Mouse (Mus musculus) hindbrain, embryonic 10.5 days (tissue): ENCODE measurements around the gene Psmd11. TPM values are rescaled to one million over a fixed set of nuclear protein-coding genes. Genes with fewer than 3 reads are reported as not detected.

Experiments used
- DNase-seq: peaks from one replicate; pipeline ENCODE4 v3.0.0-alpha.2; 2017; ENCODE audit warnings: low spot score
- H3K27ac ChIP-seq: fragments of 300-500 bp; sonication (generic); 2 replicates; pipeline ENCODE4 v1.5.1; 2016; ENCODE audit warnings: mild to moderate bottlenecking, moderate library complexity
- H3K27me3 ChIP-seq: fragments of 300-500 bp; sonication (generic); 2 replicates; pipeline ENCODE4 v1.6.1; 2016; ENCODE audit warnings: mild to moderate bottlenecking; ENCODE audit not compliant: poor library complexity, insufficient read depth, severe bottlenecking
- H3K36me3 ChIP-seq: fragments of 300-500 bp; sonication (generic); 2 replicates; pipeline ENCODE4 v1.6.1; 2016; ENCODE audit warnings: mild to moderate bottlenecking, moderate library complexity
- H3K4me1 ChIP-seq: fragments of 300-500 bp; sonication (generic); replicated peaks from 2 replicates; pipeline ENCODE4 v1.6.1; 2016; ENCODE audit warnings: mild to moderate bottlenecking
- H3K4me3 ChIP-seq: fragments of 300-500 bp; sonication (generic); 2 replicates; pipeline ENCODE4 v1.5.1; 2016; ENCODE audit warnings: mild to moderate bottlenecking, moderate library complexity
- H3K9me3 ChIP-seq: fragments of 300-500 bp; sonication (generic); 2 replicates; pipeline ENCODE4 v1.6.1; 2016; ENCODE audit warnings: mild to moderate bottlenecking, moderate library complexity
- WGBS: fragments of 180-500 bp; shearing (Covaris S2); methylation state at CpG from one replicate; pipeline ENCODE4 v1.1.7; 2016; 5-methylcytosine and 5-hydroxymethylcytosine counted together
- polyA plus RNA-seq: library from polyadenylated mRNA; unstranded; fragments of >200 nt; fragmentation: Nextera tagmentation; extraction: Ambion mirVana; gene quantifications from 2 replicates; pipeline ENCODE4 v1.2.1, GENCODE M21; 2016

Psmd11 gene
- polyA plus RNA-seq, 1 experiment from 2014 or later, result 344 TPM

GRCm38 (mm10) chr11:80489882-80490196 lies 61.4 kb downstream of the Psmd11 start:
- DNase-seq, result no peak
- 51% methylated on average over 5 of the region's 5 CpGs for WGBS
- Histone ChIP-seq H3K4me3 (no peak overlapping the region), H3K36me3 (no peaks in the 10 kb centered on the region), H3K27ac (peak overlapping the region; percentile 71), H3K27me3 (peaks cover 8% of the 10 kb centered on the region; the same call in 1 of the 2 replicates), H3K9me3 (no peaks in the 10 kb centered on the region), H3K4me1 (peaks cover 54% of the 10 kb centered on the region)

GRCm38 (mm10) chr11:80490831-80491230 lies 62.4 kb downstream of the Psmd11 start:
- no peak for DNase-seq
- no peaks in the 10 kb centered on the region for H3K36me3 ChIP-seq
- H3K4me1 ChIP-seq, result peaks cover 47% of the 10 kb centered on the region
- H3K27ac ChIP-seq, result 0 out of 2 replicates have a peak overlapping the region, but pooled peaks have one; percentile 42
- 69% methylated on average over 10 of the region's 10 CpGs for WGBS
- H3K27me3 ChIP-seq, result peaks cover 3% of the 10 kb centered on the region; the same call in 1 of the 2 replicates
- H3K9me3 ChIP-seq, result no peaks in the 10 kb centered on the region
- H3K4me3 ChIP-seq, result no peak overlapping the region

- Histone ChIP-seq H3K9me3 (no peaks in the 10 kb centered on the region), H3K27ac (no peak overlapping the region), H3K4me1 (peaks cover 32% of the 10 kb centered on the region), H3K27me3 (peaks cover 3% of the 10 kb centered on the region; the same call in 1 of the 2 replicates), H3K36me3 (no peaks in the 10 kb centered on the region), H3K4me3 (no peak overlapping the region)
- DNase-seq, result no peak
- WGBS, result 96% methylated on average over 5 of the region's 5 CpGs
Measured at GRCm38 (mm10) chr11:80493186-80493585, 64.8 kb downstream of the Psmd11 start.

- Histone ChIP-seq H3K27ac (no peak overlapping the region), H3K4me3 (no peak overlapping the region), H3K36me3 (no peaks in the 10 kb centered on the region), H3K4me1 (peaks cover 32% of the 10 kb centered on the region), H3K9me3 (no peaks in the 10 kb centered on the region), H3K27me3 (no peaks in the 10 kb centered on the region)
- no peak for DNase-seq
- WGBS, result 73% methylated on average over 9 of the region's 9 CpGs
Measured at GRCm38 (mm10) chr11:80494852-80495251, 66.4 kb downstream of the Psmd11 start.

- H3K27ac ChIP-seq, result no peak overlapping the region
- peaks cover 28% of the 10 kb centered on the region for H3K4me1 ChIP-seq
- no peak overlapping the region for H3K4me3 ChIP-seq
- 90% methylated on average over 6 of the region's 6 CpGs for WGBS
- DNase-seq, result no peak
- H3K27me3 ChIP-seq, result no peaks in the 10 kb centered on the region
- no peaks in the 10 kb centered on the region for H3K36me3 ChIP-seq
- no peaks in the 10 kb centered on the region for H3K9me3 ChIP-seq
Measured at GRCm38 (mm10) chr11:80495972-80496371, 67.6 kb downstream of the Psmd11 start.

- peaks cover 25% of the 10 kb centered on the region for H3K4me1 ChIP-seq
- 90% methylated on average over 1 of the region's 1 CpGs for WGBS
- no peaks in the 10 kb centered on the region for H3K27me3 ChIP-seq
- no peak overlapping the region for H3K4me3 ChIP-seq
- H3K27ac ChIP-seq, result no peak overlapping the region
- no peak for DNase-seq
- H3K9me3 ChIP-seq, result no peaks in the 10 kb centered on the region
- no peaks in the 10 kb centered on the region for H3K36me3 ChIP-seq
Measured at GRCm38 (mm10) chr11:80496640-80497039, 68.2 kb downstream of the Psmd11 start.

- 83% methylated on average over 10 of the region's 10 CpGs for whole genome bisulfite sequencing
- Histone ChIP-seq H3K4me1 (peaks cover 25% of the 10 kb centered on the region), H3K27ac (no peak overlapping the region), H3K27me3 (no peaks in the 10 kb centered on the region), H3K4me3 (no peak overlapping the region), H3K36me3 (no peaks in the 10 kb centered on the region), H3K9me3 (no peaks in the 10 kb centered on the region)
- no peak for DNase-seq
Measured at GRCm38 (mm10) chr11:80497225-80497919, 69.0 kb downstream of the Psmd11 start.

- DNase-seq, result no peak
- Histone ChIP-seq H3K27ac (peak overlapping the region; percentile 75), H3K36me3 (no peaks in the 10 kb centered on the region), H3K4me1 (peaks cover 28% of the 10 kb centered on the region), H3K27me3 (no peaks in the 10 kb centered on the region), H3K9me3 (no peaks in the 10 kb centered on the region), H3K4me3 (no peak overlapping the region)
- WGBS, result 61% methylated on average over 11 of the region's 11 CpGs
Measured at GRCm38 (mm10) chr11:80498328-80499070, 70.1 kb downstream of the Psmd11 start.

- H3K27ac ChIP-seq, result no peak overlapping the region; the same call in 1 of the 2 replicates
- H3K9me3 ChIP-seq, result no peaks in the 10 kb centered on the region
- no peaks in the 10 kb centered on the region for H3K27me3 ChIP-seq
- 81% methylated on average over 4 of the region's 4 CpGs for WGBS
- H3K4me3 ChIP-seq, result no peak overlapping the region
- H3K4me1 ChIP-seq, result peaks cover 39% of the 10 kb centered on the region
- DNase-seq, result no peak
- no peaks in the 10 kb centered on the region for H3K36me3 ChIP-seq
Measured at GRCm38 (mm10) chr11:80499550-80499952, 71.1 kb downstream of the Psmd11 start.

GRCm38 (mm10) chr11:80503281-80503680 lies 74.9 kb downstream of the Psmd11 start:
- Histone ChIP-seq H3K4me3 (peak overlapping the region; percentile 32; the same call in 1 of the 2 replicates), H3K27me3 (peaks cover 15% of the 10 kb centered on the region; the same call in 1 of the 2 replicates), H3K36me3 (no peaks in the 10 kb centered on the region), H3K27ac (peak overlapping the region; percentile 92), H3K9me3 (no peaks in the 10 kb centered on the region), H3K4me1 (peaks cover 47% of the 10 kb centered on the region)
- WGBS, result 75% methylated on average over 6 of the region's 6 CpGs
- DNase-seq, result no peak

- no peaks in the 10 kb centered on the region for H3K9me3 ChIP-seq
- H3K4me3 ChIP-seq, result peak overlapping the region; percentile 32
- peak overlapping the region; percentile 92 for H3K27ac ChIP-seq
- WGBS, result 13% methylated on average over 13 of the region's 13 CpGs
- DNase-seq, result peak; percentile 85
- H3K36me3 ChIP-seq, result no peaks in the 10 kb centered on the region
- peaks cover 16% of the 10 kb centered on the region; the same call in 1 of the 2 replicates for H3K27me3 ChIP-seq
- H3K4me1 ChIP-seq, result peaks cover 46% of the 10 kb centered on the region
Measured at GRCm38 (mm10) chr11:80503726-80504452, 75.5 kb downstream of the Psmd11 start.

- Histone ChIP-seq H3K36me3 (no peaks in the 10 kb centered on the region), H3K27me3 (peaks cover 21% of the 10 kb centered on the region), H3K4me1 (peaks cover 43% of the 10 kb centered on the region), H3K9me3 (no peaks in the 10 kb centered on the region), H3K4me3 (peak overlapping the region; percentile 32; the same call in 1 of the 2 replicates), H3K27ac (peak overlapping the region; percentile 92)
- no peak for DNase-seq
- WGBS, result 50% methylated on average over 6 of the region's 6 CpGs
Measured at GRCm38 (mm10) chr11:80504519-80505385, 76.3 kb downstream of the Psmd11 start.
